Mouse (Mus musculus): Measurements from ENCODE around the gene Mycbp2. TPM values are rescaled to one million over a fixed set of nuclear protein-coding genes. Genes with fewer than 3 reads are reported as not detected.
A peak's percentile ranks its signal among the peaks of the same experiment; 100 is the strongest.

Gene Mycbp2
- polyA plus RNA-seq, 1 experiment from 2014 or later, result 24.8 TPM

DNA sequence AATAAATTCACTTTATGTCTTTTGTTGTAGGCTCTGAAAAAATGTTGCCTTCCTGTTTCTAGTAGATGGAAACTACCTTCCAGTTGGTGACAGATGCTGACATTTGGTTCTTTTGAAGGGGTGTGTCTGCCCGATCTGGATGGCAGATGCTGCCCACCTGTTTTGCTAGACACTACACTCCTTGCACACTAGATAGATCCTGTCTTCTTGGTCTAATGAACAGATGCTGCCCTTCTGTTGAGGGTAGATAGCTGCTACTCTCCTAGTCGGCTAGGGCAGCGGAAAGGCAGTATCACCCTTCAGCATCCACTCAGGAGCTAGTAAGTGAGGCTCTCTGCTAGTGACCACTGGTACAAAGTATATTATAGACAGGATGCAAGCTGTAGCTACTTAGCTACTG is 9.5 kb upstream of the Mycbp2 start:
- Histone ChIP-seq H3K9me3 (ENCODE audit: control insufficient read depth, low read length) (no peaks in the 10 kb centered on the region), H3K27ac (ENCODE audit: low read depth, low read length) (no peak overlapping the region), H3K4me1 (ENCODE audit: control insufficient read depth, insufficient read depth, low read length) (peaks cover 4% of the 10 kb centered on the region; the same call in 1 of the 2 replicates), H3K36me3 (ENCODE audit: control insufficient read depth, insufficient read depth, low read length) (no peaks in the 10 kb centered on the region), H3K9ac (ENCODE audit: low read length) (no peak overlapping the region), H3K4me2 (no peak overlapping the region), H3K27me3 (ENCODE audit: control insufficient read depth, insufficient read depth, low read length) (no peaks in the 10 kb centered on the region; the same call in 1 of the 2 replicates), H3K4me3 (ENCODE audit: low read depth, low read length) (no peak overlapping the region)
- ATAC-seq (ENCODE audit: low FRiP score) (no peak), DNase-seq (ENCODE audit: low spot score, missing footprints) (no peak)
- WGBS, result 80% methylated on average over 3 of the region's 3 CpGs

DNA sequence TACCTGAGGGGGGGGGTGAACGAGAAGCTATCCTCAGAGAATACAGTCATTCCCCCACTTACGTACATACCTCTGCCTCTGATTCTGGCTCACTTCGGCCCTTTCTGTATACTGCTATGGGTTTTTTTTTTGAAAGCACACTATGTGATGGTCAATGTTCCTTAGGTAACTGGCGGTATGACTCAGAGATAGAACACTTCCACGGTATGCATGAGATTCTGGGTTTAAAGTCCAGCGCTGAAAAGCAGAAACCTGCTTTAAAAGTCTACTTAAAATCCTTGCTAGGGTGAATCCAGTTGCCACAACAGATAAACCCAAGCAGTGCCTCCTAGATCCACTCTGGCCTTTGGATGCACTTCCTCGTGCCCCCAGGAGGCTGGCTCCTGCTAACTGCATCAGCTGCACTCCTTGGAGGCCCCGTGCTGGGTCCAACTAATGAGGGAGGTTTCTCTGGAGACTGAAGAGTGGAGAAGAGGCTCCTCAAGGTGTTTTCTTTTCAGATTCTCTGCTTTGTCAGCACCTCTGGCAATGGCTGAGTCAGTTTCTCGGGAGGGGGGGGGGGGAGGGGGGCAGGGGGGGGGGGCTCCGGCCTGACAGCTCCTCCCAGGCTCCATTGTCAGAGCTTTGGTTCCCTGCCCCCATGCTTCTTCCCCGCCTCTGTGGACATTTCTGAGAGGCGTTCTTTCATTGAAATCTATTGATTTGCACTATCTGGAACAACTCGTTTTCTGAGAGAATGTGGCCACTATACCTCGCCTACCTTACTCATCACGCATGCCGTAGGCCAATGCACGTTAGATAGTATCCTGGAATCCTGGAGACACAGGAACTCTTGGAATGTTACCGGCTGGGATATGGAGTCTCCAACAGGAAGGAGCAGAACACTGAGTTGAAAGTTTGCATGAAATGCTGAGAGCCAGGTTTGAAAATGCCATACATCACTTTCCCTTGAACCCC is 8.1 kb upstream of the Mycbp2 start:
- ATAC-seq (ENCODE audit: low FRiP score), result peak; percentile 25; the same call in 1 of the 2 replicates
- Histone ChIP-seq H3K27ac (ENCODE audit: low read depth, low read length) (no peak overlapping the region), H3K9me3 (ENCODE audit: control insufficient read depth, low read length) (no peaks in the 10 kb centered on the region), H3K36me3 (ENCODE audit: control insufficient read depth, insufficient read depth, low read length) (no peaks in the 10 kb centered on the region), H3K4me2 (0 out of 2 replicates have a peak overlapping the region, but pooled peaks have one; percentile 9), H3K4me3 (ENCODE audit: low read depth, low read length) (no peak overlapping the region), H3K9ac (ENCODE audit: low read length) (no peak overlapping the region), H3K4me1 (ENCODE audit: control insufficient read depth, insufficient read depth, low read length) (peaks cover 4% of the 10 kb centered on the region; the same call in 1 of the 2 replicates), H3K27me3 (ENCODE audit: control insufficient read depth, insufficient read depth, low read length) (no peaks in the 10 kb centered on the region; the same call in 1 of the 2 replicates)
- no peak for DNase-seq (ENCODE audit: low spot score, missing footprints)
- 28% methylated on average over 17 of the region's 18 CpGs for WGBS

DNA sequence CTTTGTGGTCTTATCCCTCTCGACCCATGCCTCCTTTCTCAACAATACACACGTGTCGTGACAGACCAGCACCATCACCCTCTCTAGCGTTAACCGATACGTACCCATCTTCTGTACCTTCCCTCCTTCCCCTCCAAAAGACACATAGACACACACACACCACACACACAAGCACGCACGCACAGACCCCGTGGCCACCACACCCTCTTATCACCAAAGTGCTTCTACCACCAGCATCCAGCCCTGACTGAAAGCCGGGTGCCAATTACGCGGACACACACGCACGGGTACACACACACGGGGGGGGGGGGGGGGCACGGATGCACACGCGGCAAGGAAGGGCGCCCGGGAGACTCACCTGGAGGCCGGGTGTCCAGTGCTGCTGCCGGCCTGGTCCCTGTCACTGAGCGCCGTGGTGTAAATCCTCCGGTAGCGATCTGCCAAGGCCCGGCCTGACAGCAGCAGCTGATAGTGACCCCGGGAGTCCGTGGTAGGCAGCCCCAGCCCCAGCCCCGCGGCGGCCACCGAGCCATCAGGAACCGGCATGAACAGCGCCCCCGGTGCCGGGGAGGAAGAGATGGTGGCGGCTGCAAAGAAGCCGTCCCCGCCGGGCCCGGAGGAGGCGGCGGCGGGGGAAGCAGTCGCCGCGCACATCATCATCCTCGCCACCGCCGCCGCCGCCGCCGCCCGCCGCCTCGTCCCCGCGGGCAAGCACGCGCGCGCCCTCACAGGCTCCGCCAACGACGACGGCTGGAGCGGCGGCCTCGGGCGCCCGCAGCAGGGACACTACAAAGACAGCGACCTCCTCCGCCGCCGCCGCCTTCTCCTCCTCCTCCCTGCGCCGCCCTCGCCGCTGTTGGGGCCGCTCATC is 521 bp downstream of the Mycbp2 start:
- no peaks in the 10 kb centered on the region for H3K9me3 ChIP-seq (ENCODE audit: control insufficient read depth, low read length)
- peak overlapping the region; percentile 80 for H3K9ac ChIP-seq (ENCODE audit: low read length)
- ATAC-seq (ENCODE audit: low FRiP score), result peak; percentile 72
- no peaks in the 10 kb centered on the region for H3K27me3 ChIP-seq (ENCODE audit: control insufficient read depth, insufficient read depth, low read length)
- peak; percentile 95 for DNase-seq (ENCODE audit: low spot score, missing footprints)
- no peaks in the 10 kb centered on the region for H3K36me3 ChIP-seq (ENCODE audit: control insufficient read depth, insufficient read depth, low read length)
- peaks cover 8% of the 10 kb centered on the region for H3K4me1 ChIP-seq (ENCODE audit: control insufficient read depth, insufficient read depth, low read length)
- peak overlapping the region; percentile 94 for H3K27ac ChIP-seq (ENCODE audit: low read depth, low read length)
- under 1% methylated on average over 56 of the region's 83 CpGs for WGBS
- peak overlapping the region; percentile 76 for H3K4me3 ChIP-seq (ENCODE audit: low read depth, low read length)
- H3K4me2 ChIP-seq, result peak overlapping the region; percentile 49

DNA sequence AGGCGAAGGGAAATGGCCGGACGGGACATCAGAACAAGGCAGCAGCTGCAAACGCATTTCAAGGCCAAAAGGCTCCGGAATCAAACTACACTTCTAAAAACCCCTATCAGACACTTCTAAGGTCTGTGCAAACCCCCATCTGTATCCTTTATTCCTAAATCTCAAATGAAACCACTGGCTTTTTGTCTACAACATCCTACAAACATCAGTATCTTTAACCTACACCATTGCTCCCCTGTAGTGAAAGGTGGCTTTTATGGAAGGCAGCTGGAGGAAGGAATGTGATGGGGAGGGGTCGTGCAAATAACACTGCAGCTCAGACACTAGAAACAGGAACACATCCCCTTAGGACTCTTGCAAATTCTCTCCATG is 1.1 kb downstream of the Mycbp2 start:
- DNase-seq (ENCODE audit: low spot score, missing footprints) (no peak), ATAC-seq (ENCODE audit: low FRiP score) (no peak)
- no peak overlapping the region for H3K27ac ChIP-seq (ENCODE audit: low read depth, low read length)
- 2% methylated on average over 6 of the region's 6 CpGs for WGBS
- peak overlapping the region; percentile 76 for H3K4me3 ChIP-seq (ENCODE audit: low read depth, low read length)
- no peaks in the 10 kb centered on the region for H3K36me3 ChIP-seq (ENCODE audit: control insufficient read depth, insufficient read depth, low read length)
- peak overlapping the region; percentile 80 for H3K9ac ChIP-seq (ENCODE audit: low read length)
- H3K9me3 ChIP-seq (ENCODE audit: control insufficient read depth, low read length), result no peaks in the 10 kb centered on the region
- peaks cover 8% of the 10 kb centered on the region for H3K4me1 ChIP-seq (ENCODE audit: control insufficient read depth, insufficient read depth, low read length)
- H3K27me3 ChIP-seq (ENCODE audit: control insufficient read depth, insufficient read depth, low read length), result no peaks in the 10 kb centered on the region
- peak overlapping the region; percentile 49 for H3K4me2 ChIP-seq

DNA sequence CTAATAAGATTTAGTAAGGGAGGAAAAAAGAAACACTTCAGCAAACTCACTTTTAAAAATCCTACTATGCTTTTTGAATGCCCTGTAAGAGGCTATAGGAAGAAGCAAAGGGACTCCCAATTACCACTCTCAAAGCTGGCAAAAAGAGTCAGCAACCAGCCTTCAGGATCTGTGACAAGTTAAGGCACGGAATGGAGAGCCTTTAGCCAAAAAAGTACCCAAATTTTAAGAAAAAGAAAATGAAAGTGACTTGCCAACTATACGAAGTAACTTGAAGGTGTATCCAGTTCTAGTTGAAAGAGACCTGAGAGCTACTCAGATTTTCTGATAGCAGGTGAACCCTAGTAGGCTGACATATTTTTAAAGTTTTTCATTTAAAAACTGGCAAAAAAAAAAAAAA is 1.6 kb downstream of the Mycbp2 start:
- no peak for ATAC-seq (ENCODE audit: low FRiP score)
- Histone ChIP-seq H3K36me3 (ENCODE audit: control insufficient read depth, insufficient read depth, low read length) (no peaks in the 10 kb centered on the region), H3K4me3 (ENCODE audit: low read depth, low read length) (peak overlapping the region; percentile 76), H3K4me2 (peak overlapping the region; percentile 49), H3K27ac (ENCODE audit: low read depth, low read length) (no peak overlapping the region), H3K4me1 (ENCODE audit: control insufficient read depth, insufficient read depth, low read length) (peaks cover 8% of the 10 kb centered on the region), H3K9ac (ENCODE audit: low read length) (peak overlapping the region; percentile 80; the same call in 1 of the 2 replicates), H3K27me3 (ENCODE audit: control insufficient read depth, insufficient read depth, low read length) (no peaks in the 10 kb centered on the region), H3K9me3 (ENCODE audit: control insufficient read depth, low read length) (no peaks in the 10 kb centered on the region)
- 57% methylated on average over 2 of the region's 2 CpGs for WGBS
- DNase-seq (ENCODE audit: low spot score, missing footprints), result no peak

DNA sequence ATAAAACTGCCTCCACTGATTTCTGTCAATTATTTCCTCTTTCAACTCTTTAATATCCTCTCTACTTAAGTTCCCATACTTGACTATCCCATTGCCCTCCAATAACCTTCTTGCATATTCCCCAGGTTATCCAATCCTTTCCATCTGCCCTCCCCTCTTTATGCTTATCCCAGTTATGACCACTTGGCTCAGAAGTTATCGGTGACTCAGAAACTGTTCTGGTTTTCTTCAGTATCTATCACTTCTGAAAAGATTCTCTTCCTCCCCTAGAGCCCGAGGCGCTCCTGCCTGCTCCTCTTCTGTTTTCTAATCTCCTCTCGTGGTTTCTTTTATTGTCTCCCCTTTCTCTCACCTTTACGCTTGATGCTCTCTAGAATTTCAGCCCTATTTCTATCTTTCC is 2.8 kb downstream of the Mycbp2 start:
- DNase-seq (ENCODE audit: low spot score, missing footprints), result no peak
- H3K9ac ChIP-seq (ENCODE audit: low read length), result no peak overlapping the region
- no peak overlapping the region for H3K4me2 ChIP-seq
- H3K27ac ChIP-seq (ENCODE audit: low read depth, low read length), result no peak overlapping the region
- no peaks in the 10 kb centered on the region for H3K36me3 ChIP-seq (ENCODE audit: control insufficient read depth, insufficient read depth, low read length)
- H3K4me1 ChIP-seq (ENCODE audit: control insufficient read depth, insufficient read depth, low read length), result peaks cover 8% of the 10 kb centered on the region
- H3K4me3 ChIP-seq (ENCODE audit: low read depth, low read length), result no peak overlapping the region
- H3K27me3 ChIP-seq (ENCODE audit: control insufficient read depth, insufficient read depth, low read length), result no peaks in the 10 kb centered on the region
- 64% methylated on average over 5 of the region's 5 CpGs for WGBS
- ATAC-seq (ENCODE audit: low FRiP score), result no peak
- H3K9me3 ChIP-seq (ENCODE audit: control insufficient read depth, low read length), result no peaks in the 10 kb centered on the region

DNA sequence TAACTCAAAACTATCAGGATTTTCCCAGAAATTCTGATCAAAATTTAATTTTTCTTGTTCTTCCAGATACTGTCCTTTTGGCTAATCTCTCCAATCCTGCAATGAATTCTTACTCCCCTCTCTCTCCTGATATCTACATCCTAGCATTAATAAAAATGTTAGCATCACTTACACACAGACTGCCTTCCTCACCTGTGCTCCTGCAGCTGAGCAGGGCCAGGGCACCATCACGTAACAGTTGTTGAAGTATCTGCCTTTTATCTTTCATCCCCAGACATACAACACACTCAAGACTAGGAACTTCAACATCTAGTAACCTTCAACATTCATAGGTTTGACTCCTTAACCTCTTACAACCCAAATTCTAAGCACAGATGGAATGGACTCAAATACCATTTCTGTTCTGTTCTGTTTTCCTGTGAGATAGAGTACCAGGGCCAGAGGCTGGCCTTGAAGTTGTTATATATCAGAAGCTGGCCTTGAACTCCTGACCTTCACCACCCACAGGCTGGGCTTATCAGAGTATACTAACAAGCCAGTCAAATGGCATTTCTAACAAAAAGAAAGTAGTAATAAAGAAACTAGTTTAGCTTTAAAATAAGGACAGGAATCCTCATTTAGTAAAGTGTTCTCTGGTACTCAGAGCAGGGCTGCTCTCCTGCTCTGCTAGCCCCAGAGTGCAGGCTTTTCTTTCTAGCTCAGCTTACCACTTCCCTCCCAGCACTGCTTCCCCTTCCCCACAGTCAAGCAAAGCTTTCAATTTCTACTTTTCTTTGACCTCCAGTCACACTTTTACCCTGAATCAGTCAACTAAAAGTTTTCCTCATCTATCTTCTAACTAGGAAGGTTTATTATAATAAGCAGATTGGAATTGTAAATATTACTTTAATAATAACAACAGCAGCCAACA is 5.0 kb downstream of the Mycbp2 start:
- Histone ChIP-seq H3K27ac (ENCODE audit: low read depth, low read length) (no peak overlapping the region), H3K4me2 (no peak overlapping the region), H3K4me3 (ENCODE audit: low read depth, low read length) (no peak overlapping the region), H3K36me3 (ENCODE audit: control insufficient read depth, insufficient read depth, low read length) (no peaks in the 10 kb centered on the region), H3K27me3 (ENCODE audit: control insufficient read depth, insufficient read depth, low read length) (no peaks in the 10 kb centered on the region), H3K9ac (ENCODE audit: low read length) (no peak overlapping the region), H3K4me1 (ENCODE audit: control insufficient read depth, insufficient read depth, low read length) (peaks cover 8% of the 10 kb centered on the region), H3K9me3 (ENCODE audit: control insufficient read depth, low read length) (no peaks in the 10 kb centered on the region)
- WGBS, result 80% methylated on average over 1 of the region's 1 CpGs
- DNase-seq (ENCODE audit: low spot score, missing footprints) (no peak), ATAC-seq (ENCODE audit: low FRiP score) (no peak)

DNA sequence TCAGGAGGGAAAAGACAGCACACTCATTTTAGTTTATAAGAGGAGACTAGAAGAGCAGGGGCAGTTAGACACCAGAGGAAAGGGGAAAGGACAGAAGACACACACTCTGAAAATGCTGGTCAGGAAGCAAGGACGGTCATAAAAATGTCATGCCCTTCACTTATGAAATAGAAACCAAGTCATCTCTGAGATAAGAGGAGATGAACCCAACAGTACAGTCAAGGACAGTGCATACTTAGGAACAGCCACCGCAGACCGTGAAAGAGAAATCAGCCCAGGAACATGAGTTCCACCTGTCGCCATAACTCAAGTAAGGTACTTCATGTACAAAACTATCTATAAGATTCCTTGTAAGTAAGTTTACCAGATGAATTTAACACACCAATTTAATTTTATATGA is 33.7 kb downstream of the Mycbp2 start:
- Histone ChIP-seq H3K4me2 (no peak overlapping the region), H3K9me3 (ENCODE audit: control insufficient read depth, low read length) (no peaks in the 10 kb centered on the region; the same call in 1 of the 2 replicates), H3K27me3 (ENCODE audit: control insufficient read depth, insufficient read depth, low read length) (no peaks in the 10 kb centered on the region), H3K4me1 (ENCODE audit: control insufficient read depth, insufficient read depth, low read length) (no peaks in the 10 kb centered on the region), H3K4me3 (ENCODE audit: low read depth, low read length) (no peak overlapping the region), H3K27ac (ENCODE audit: low read depth, low read length) (no peak overlapping the region), H3K36me3 (ENCODE audit: control insufficient read depth, insufficient read depth, low read length) (peaks cover 9% of the 10 kb centered on the region), H3K9ac (ENCODE audit: low read length) (no peak overlapping the region)
- DNase-seq (ENCODE audit: low spot score, missing footprints) (peak; percentile 28), ATAC-seq (ENCODE audit: low FRiP score) (no peak)
- WGBS, result 96% methylated on average over 4 of the region's 4 CpGs

Measured in midbrain, embryonic 11.5 days (tissue).